8 mouse cellular contexts compared by ENCODE assay signal in the genomic region with DNA sequence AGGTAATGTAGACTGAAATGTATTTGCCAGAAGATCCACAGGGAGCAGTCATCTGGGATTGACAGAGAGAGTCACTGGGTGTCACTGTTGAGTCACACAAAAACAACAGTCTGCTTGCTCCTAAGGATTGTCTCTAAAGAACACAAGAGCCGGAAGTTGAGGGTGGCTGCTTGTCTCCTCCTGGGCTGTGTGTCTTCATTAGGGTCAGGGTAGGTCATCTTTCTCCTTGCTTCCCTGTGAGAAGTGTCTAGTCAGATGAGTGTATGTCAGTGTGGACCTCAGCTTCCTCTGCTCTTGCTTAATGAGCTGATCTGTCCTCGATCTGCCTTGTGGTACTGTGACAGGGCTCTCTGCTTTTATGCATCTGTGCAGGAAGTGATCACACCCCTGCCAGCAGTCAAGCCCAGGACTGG.
DNase-seq lines count a peak whose midpoint lies in the region; ATAC-seq and TF ChIP-seq lines count a peak whose summit lies in the region.

No protein-coding gene starts in this region.

- H3K9me3 ChIP-seq in stomach, postnatal 0 days (ENCODE audit: control insufficient read depth, low read length), result no peaks in the 10 kb centered on the region

- TF ChIP-seq POLR2A in cortical plate, adult 2 months (IDR thresholded peaks at IDR 0.05; ENCODE audit: extremely low read depth, insufficient read depth, low read length), result no peak

- peak; percentile 84 for TF ChIP-seq CTCF in cortical plate, adult 2 months (IDR thresholded peaks at IDR 0.05; ENCODE audit: extremely low read depth, insufficient read depth, low read length)
- TF ChIP-seq CTCF in stomach, postnatal 0 days (IDR thresholded peaks at IDR 0.05; ENCODE audit: low read depth), result peak; percentile 60

- ATAC-seq in stomach, postnatal 0 days (ENCODE audit: low FRiP score, low TSS enrichment), result no peak

- no peaks in the 10 kb centered on the region for H3K4me1 ChIP-seq in cortical plate, adult 2 months (ENCODE audit: control insufficient read depth, insufficient read depth, low read length)
- no peaks in the 10 kb centered on the region for H3K4me1 ChIP-seq in stomach, postnatal 0 days (replicated peaks; ENCODE audit: control insufficient read depth, insufficient read depth)

- H3K36me3 ChIP-seq in stomach, postnatal 0 days (ENCODE audit: control insufficient read depth, insufficient read depth, low read length), result no peaks in the 10 kb centered on the region

- H3K27ac ChIP-seq in cortical plate, adult 2 months (ENCODE audit: insufficient read depth, low read length), result no peak overlapping the region
- H3K27ac ChIP-seq in stomach, postnatal 0 days (replicated peaks), result no peak overlapping the region

- H3K4me3 ChIP-seq in cortical plate, adult 2 months (ENCODE audit: insufficient read depth, low read length), result no peak overlapping the region
- H3K4me3 ChIP-seq in stomach, postnatal 0 days (ENCODE audit: low read depth, low read length), result no peak overlapping the region

- 15% methylated on average over 2 of the region's 2 CpGs for WGBS in stomach, postnatal 0 days

- DNase-seq in urinary bladder, postnatal 14 days (ENCODE audit: low spot score), result peak; percentile 5
- DNase-seq in urinary bladder, adult 2 months (ENCODE audit: low spot score), result no peak
- DNase-seq in heart, postnatal 10 days, result peak; percentile 14 to 15
- DNase-seq in layer of hippocampus, postnatal 10 days (ENCODE audit: low spot score in 2 of 2), result peak; percentile 63 to 74
- DNase-seq in mesoderm, embryonic 11.5 days (ENCODE audit: low read depth, low spot score), result peak; percentile 56
- DNase-seq in stomach, postnatal 0 days (ENCODE audit: low spot score), result no peak
- no peak for DNase-seq in testis, postnatal 10 days (ENCODE audit: low spot score)

- intact Hi-C loops in heart, postnatal 10 days (cut with DNase I), result loop anchor here (2.0 kb wide), 1 partner anchor 824 kb away; no protein-coding TSS in a partner anchor

- TF ChIP-seq EP300 in stomach, postnatal 0 days (optimal IDR thresholded peaks at IDR 0.05), result no peak

- H3K4me2 ChIP-seq in stomach, postnatal 0 days (replicated peaks; ENCODE audit: low read depth), result no peak overlapping the region

- H3K9ac ChIP-seq in stomach, postnatal 0 days (ENCODE audit: low read length), result no peak overlapping the region

- no peaks in the 10 kb centered on the region for H3K27me3 ChIP-seq in stomach, postnatal 0 days (ENCODE audit: control insufficient read depth, insufficient read depth, low read length)

Comparison
In these comparisons a context has a peak if more than half of its experiments do, and no peak if none do; other contexts are left out.
1. DNase-seq: peak in urinary bladder, postnatal 14 days (single experiment), heart, postnatal 10 days (2 of 2), layer of hippocampus, postnatal 10 days (2 of 2) and mesoderm, embryonic 11.5 days (single experiment); none in urinary bladder, adult 2 months (single experiment), stomach, postnatal 0 days (single experiment) and testis, postnatal 10 days (single experiment).